Mouse (Mus musculus) naive thymus-derived CD4-positive, alpha-beta T cell, adult 2 months (primary cell): ENCODE measurements at regions not wholly inside any gene's neighbourhood (a gene's known extent, or its start where the extent isn't known, plus 50 kb on each side); places are given as distances from the start of the nearest gene placed in this dataset.

Source experiments
- DNase-seq: peaks from one replicate; pipeline ENCODE4 v3.0.0-alpha.2; 2011; ENCODE audit warnings: low read depth

DNA sequence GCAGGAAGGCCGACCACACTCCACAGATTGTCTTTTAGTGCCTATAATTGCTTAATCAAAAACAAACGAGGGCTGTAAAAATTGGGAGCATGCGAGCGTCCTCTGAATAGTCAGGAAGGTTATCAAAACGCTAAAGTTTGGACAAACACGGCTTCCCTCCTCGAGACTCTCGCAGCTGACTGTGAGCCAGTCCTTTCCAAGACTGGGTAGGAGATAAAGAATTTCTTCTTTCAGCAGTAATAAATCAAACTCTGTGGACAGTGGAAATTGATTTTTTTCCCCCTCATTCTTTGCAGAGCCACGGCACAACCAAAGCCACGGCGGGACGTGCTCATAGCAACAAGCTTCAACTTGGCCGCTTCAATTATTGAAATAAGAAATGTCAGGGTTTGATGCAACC lies 119.7 kb upstream of the Kazn start:
- DNase-seq: no peak

DNA sequence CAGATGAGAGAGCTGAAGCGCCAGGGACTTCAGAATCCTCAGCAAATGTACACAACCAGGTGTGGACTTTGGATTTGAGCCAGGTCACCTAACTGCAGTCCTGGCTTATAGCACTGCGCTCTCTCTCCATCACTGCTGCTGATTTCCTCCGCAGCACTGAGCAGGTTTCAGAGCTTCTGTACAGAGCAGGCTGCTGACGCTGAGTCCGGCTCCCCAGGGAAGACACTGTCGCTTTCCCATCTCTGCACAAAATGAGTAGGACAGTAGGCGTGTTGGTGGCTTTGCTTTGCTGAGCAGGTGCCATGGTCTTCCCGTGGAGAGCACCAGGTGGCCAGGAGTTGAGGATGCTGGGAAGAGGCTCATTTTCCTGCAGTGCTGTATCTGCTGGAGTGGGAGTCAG lies 116.2 kb upstream of the Kazn start:
- no peak for DNase-seq

DNA sequence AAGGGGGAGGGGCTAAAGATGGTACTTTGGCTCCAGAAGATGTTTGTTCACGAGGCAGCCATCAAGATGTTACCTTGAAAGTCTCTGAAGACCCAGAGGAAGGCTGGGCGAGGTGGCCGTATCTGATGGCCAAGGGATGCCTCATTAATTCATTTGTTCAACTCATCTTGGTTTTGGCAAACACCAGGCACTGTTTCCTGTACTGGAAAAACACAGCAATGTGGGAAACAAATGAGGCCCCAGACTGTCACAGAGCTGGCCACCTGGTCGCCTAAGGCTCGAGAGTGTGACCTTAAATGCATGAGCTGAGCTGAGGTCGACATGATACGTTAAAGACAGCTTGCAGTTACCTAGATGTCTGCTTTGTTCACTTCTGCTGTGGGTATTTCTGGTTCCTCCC lies 114.3 kb upstream of the Kazn start:
- DNase-seq: no peak

DNA sequence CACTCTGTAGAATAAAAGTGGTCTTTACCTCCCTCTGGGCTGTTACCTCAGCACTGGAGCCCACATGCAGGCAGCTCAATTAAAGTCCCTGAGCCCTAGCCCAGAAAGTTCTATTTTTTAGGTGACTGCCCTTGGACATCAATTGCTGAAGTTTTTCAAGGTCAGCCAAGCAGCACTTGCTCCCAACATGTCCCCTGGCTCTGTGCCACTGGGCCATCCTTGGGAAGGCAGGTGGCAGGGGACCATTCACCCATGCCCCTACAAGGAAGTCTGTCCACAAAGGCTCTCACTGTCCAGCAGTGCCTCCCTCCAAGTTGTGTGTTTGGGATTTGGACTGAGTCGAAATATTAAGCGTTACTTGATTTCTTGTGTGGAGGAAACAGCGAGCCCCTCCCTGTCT lies 112.6 kb upstream of the Kazn start:
- DNase-seq: no peak

DNA sequence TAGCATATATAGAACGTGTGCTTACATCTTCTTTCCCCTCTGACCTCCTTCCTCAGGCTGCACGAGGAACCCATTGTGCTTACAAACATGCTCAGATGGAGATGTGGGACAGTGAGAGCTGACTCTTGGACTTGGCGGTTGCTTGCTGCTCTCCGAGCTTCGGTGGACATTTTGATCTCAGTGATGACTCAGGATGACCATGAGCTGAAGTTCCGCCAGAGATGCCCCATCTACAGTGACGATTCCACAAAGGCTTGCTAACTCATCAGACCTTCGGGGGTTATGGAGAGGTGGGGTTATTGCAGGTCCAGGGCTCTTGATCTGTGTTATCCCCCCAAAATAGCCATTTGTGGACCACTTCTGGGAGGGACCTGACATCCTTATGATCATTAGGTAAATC lies 111.8 kb upstream of the Kazn start:
- DNase-seq: no peak

DNA sequence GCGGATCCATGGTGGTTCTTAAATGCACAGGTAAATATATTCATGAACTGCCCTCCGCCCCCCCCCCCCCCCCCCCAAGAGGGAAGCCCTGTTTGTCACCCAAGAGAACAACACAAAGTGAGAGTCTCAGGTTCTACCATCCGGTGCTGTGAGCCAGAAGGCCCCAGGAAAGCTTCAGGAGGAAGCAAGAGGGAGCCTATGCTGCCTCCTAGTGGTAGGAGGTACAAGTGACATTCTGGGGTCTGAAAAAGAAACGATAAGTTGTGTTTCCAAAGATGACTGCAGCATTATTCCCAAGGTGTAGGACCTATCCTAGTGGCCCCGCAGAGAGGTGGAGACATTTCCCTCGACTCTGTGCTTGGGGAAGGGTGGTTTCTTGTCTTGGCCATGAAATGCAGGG lies 109.7 kb upstream of the Kazn start:
- no peak for DNase-seq

DNA sequence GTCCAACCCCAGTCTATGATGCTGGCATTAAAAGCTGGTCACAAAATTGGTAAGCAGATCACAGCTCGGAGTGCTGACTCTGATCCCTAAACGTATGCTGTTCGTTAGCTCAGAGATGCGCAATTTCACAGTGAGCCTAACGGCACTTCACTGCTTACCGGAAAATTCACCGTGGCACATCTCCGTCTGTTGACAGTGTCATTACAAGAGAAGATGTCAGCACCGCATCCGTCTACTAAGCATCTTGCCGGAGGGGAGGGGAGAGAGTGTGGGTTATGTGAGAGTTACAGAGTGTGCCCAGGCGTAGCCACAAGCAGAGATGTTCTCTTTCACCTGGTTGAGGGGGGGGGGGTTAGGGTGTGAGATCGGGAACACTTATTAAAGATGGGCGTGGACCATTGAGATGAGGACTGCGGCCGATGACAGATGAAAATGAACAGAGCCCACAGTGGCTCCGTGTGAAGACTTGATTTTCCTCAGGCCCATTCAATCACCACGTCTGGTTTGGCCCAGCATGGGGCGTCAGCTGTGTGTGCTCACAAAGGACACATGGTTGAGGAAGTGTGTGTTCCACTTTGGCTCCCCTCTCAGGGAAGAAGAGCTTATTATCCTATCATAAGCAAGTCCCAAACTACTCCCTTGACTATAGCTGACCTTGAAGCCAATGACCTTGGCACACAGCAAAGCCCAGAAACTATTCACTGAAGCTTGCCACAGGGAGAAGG lies 103.4 kb upstream of the Kazn start:
- DNase-seq: no peak

DNA sequence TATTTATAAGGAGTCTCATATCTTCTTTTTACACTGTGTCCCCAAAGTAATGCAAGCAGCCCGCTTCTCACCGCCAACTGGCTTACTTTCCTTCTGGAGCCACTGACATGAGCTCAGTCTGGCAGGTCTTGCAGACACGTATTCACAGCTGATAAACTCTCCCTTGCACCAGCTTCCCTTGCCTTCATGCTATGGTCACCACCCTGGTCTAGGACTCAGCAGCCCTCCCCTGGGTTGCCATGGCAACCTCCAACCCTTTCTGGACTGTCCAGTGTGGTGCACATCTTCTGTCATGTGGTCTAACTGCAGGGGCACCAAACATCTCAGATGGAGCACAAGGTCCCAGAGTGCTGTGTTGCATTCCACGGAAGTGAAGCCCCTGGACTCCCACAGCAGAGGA lies 102.1 kb upstream of the Kazn start:
- DNase-seq: no peak

DNA sequence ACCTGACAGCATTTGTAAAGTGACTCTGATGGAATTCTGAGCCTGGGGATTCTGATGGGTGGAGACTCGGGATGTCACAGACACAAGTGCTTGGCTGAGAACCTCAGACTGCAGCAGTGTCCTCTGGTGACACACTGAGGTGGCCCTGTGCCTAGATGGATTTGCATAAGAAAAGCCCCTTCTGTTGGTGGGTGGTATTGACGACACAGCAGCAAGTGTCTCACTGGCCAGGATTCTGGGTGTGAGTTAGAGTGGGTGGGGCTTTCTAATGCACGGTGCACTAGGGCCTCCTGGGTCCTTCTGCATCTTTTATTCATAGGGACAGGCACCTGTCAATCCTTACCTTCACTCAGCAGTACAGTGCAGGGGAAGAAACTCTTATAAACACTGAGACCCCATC lies 100.9 kb upstream of the Kazn start:
- DNase-seq: no peak

DNA sequence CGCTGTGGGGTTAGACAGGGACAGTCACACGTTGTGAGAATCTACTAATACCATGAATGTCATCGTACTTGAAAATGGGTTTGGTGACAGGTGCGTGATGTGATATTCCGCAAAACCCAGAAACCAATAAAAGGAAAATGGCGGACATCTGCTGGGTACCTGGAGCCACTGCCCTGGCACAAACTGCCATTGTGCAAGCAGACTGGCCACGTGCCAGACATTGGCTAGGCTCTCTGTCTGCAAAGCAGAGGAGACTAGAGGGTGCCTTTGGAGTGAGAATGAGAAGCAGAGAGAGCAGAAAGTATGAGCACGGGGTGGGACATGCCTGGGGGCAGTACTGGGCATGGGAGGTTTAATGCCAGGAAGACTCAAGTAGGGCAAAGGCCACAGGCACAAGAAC lies 98.5 kb upstream of the Kazn start:
- DNase-seq: no peak

DNA sequence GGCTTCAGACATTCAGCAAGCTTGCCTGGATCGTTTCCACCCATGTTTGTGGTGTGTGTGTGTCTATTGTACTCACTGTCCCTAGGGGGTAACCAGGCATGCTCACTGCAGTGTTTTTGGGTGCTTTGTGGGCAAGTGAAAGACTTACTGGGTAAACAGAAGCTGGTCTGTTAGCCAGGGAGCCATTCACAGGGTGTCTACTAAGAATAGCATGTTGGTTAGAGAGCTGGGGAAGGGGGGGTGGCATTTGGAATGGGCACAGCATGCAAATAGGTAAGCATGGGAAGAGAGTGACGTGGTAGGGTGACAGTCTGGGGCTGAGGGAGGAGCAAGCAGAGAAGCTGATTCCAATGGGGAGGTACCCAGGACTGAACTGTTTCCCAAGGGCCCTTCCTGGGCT lies 97.7 kb upstream of the Kazn start:
- no peak for DNase-seq

DNA sequence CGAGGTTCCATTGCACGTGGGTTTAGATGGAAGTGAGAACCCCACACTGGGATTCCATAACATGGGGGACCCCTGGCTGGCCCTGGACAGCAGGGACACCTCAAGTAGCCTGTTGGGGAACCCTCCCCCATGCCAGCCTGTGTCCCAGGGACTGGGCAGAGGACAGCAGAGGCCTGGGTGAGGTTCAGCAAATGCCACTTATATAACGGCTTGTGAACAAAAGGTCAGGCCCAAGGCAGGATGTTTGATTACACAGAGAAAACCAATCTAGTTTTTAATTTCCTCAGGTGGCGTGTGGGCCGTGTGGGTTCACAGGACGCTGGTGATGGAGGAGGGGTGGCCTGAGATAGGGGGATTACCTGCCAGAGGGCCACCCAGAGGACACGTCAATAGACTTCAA lies 94.9 kb upstream of the Kazn start:
- no peak for DNase-seq

DNA sequence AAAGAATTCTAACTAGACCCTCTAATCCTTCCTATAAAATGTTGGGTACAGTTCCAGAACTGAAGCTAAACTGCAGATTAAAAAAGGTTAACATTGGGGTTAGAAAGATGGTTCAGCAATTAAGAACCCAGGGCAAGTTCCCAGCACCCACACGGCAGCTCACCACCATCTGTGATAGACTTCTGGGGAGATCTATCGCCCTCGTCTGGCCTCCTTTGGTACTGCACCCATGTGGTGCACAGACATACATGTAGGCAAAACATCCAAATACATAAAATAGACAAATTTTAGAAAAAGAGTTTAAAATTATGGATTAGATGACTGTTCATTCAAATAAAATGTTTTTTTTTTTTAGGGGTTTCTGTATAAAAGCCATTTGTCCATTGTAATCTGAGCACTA lies 91.4 kb upstream of the Kazn start:
- no peak for DNase-seq

DNA sequence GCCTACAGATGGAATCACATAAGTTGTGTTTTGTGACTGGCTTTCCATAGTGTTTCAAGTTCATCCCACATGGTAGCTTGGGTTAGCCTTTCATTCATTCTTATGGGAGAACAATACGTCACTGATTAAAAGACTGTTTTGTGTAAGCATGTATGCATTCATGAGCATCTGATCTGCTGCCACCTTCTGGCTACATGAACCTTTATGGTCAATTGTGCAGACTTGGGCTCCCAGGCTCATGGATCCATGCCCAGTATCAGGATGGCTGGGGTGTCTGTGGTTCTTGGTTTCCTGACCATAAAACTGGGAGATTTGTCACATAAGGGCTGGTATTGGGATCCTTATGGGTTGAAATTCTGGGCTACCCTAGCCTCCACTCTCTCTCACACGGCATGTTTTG lies 90.4 kb upstream of the Kazn start:
- DNase-seq: no peak

DNA sequence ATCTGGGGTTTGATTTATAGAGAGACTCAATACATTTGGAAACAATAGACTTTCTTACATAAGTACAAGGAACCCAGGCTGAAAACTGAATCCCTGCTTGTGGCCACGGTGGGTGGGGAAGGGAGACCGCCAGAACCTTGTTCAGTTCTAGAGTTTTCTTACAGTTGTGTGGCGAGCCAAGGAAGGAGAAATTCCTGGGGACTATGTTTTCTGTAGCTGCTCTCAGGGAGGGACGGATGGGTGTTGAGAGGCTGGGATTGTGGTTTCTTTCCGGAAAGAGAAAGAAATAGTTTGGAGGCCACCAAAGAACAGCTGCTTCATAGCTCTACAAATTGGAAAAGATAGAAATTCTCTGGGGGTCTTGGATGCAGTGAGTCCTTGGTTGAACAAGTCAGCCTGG lies 87.3 kb upstream of the Kazn start:
- no peak for DNase-seq

DNA sequence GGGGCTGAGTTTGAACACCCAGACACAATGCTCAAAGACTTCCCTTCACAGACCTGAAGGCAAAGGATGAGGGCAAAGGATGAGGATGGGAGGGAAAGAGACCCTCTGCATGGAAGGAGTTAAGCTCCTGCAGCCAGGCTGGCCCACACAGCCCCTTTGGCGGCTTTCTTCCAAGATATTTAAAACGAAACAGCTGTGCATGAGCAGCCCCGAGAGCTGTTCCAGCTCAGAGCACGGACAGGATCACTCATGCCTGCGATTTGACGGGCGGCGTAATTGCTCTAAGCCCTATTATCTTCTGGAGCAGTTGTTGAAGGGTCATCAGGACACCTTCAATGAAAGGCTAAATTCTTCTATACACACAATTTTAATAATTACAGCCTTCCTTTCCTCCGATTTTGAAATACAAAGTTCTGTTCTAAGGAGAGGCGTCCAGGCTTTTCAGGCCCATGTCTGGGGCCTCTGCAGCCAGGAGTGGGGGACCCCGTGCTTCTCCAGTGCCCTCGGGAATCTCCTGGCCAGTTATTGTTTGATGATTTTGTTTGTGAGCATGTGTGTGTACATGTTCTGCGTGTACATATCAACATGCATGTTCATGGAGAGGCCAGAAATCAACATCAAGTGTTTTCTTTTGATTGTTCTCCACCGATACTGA lies 82.1 kb upstream of the Kazn start:
- no peak for DNase-seq

DNA sequence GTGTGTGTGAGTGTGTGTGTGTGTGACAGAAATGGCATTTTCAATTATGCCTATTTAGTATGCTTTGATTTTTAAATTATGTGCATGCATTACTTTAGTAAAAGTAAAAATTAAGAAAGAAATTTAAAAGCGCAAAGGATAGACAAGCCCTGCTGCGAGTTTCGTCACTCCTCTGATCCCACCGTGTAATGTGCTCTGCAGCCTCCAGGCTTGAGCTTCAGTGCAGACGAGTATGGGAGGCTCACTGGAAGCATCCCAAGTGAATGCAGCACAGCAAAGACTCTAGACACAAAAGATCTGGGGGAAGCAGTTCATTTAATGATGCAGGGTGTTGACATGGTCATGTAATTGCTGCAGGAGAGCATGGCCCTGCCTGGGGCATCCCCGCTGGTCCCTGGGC lies 71.1 kb upstream of the Kazn start:
- DNase-seq: no peak

DNA sequence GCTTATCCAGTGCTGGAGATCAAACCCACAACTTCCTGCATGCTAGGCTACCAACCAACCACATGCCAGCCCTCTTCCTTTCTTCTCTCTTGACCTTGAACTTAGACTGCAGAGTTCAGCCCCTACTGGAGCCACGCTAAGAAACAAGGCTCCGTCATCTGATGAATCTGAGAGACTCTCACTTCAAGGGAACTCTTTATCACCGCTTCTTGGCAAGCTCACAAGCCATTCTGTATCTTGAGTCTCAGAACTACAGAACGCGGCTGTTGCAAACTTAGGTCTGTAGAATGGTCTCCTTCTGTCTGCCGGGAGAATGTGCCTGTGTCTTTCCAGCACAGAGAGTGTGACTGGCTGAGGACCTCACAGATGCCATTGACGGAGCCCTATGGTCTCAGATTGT lies 69.1 kb upstream of the Kazn start:
- no peak for DNase-seq

DNA sequence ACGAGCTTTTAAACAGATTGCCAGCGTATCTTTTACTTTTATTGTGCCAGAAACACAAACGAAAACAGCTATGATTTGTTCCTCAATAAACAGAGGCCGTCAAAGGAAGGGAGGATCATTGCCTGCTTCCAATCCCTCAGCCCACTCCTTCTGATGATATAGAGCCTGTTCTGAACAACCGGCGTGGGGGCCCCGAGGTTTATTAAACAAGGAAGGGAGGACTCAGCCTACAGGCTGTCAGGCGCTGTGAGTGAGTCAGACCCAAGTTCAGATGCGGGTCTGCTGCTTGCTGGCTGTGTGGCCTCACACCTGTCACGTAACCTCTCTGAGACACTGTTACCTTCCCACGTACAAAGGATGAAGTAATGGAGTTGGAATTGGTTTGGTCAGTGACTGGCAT lies 68.1 kb upstream of the Kazn start:
- DNase-seq: no peak

DNA sequence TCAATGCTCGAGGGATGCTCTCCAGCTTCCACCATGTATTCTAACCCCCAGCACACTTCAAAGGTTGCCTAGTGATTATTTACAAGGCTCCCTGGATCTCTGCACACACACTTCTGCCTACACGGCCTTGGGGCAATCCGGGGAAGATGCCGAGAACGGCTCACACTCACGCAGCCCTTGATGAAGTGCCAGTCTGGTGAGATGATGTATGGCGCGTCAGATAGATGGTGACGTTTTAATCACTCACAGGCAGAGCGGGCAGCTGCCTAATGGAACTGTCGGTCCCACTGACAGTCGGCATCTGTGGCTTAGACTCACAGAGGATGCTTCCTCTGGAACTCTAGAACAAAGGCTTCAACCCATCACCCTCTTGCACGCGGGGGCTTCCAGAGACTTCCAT lies 66.9 kb upstream of the Kazn start:
- no peak for DNase-seq

DNA sequence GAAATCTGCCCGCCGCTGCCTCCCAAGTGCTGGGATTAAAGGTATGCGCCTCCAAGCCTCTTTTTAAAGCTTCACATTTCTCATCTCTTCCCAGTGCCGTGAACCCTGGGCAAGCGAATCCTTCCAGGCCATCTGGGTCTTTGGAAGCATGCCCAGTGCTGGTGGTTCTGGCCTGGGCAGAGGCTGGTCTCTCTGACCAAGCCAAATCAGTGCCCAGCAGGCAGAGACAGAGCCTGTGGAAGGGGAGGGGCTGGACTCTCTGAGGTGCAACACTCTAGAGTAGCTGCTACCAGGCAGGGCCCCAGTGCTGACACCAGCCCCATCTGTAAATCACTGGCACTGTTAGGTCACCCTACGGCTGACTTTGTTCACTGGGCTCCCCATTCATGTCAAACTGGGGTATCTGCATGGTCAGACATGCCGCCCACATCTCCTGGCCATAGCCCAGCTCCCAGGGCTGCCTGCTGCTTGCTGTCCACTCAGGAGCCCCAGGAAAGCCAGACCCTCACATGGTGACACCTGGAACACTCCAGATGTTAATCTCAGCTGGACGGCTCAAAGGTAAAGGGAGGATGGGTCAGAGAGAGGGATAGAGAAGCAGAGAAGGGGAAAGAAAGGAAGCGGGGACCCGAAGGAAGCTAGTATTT lies 64.3 kb upstream of the Kazn start:
- no peak for DNase-seq

DNA sequence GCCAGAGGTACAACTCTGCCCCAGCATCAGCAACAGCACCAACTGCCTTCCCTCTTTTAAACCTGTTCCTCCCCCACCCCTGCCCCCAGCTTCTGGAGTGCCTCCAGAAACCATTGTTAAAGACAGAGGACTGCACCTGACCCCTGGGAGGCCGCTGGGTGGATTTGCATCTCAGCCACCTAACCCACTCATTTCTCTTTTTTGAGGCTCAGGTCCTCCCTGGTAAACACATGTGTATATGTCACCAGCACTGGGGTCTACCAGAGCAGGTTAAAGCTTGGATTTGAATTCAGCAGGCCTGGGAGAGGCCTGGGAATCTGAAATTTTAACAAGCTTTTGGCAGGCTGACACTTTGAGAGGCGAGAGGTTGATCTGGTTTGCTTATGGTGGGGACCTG lies 63.5 kb upstream of the Kazn start:
- no peak for DNase-seq

DNA sequence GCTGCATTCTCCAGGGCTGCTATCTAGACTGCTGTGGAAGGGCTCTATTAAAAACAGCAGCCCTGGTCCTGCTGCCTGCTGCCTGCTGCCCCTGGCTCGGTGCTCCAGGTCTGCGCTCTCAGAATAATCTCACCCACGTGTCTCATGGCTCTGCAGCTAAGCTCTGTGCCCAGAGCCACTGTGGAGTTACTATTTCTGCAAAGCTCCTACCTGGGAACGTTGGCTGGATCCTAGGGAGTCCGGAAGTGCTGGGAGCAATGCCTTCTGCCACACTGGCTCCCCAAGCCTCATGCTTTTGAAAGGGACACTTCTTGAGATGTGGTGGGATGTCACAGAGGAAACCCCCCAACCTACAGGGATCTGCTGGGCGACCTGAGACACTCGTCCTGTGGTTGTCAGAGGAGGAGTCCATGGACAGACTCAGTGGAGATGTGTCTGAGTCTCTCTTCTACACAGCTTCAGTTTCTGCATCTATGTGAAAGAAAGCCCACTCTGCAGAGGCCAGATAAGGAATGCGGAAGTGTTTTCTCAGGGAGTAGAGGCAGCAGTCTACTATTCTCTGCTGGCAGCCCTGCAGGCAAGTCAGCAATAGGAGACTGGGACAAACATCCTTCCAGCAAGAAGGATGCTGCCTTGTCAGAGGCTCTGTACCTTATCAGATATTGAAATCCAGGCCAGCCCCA lies 63.0 kb upstream of the Kazn start:
- DNase-seq: no peak
